Mouse (Mus musculus) MEL (cell line): ENCODE data around the gene Nr2c2. TPM values are rescaled to one million over a fixed set of nuclear protein-coding genes. Genes with fewer than 3 reads are reported as not detected.

Experiments used
- DNase-seq: peaks from one replicate; pipeline ENCODE4 v3.0.0; 2011; ENCODE audit warnings: low read depth, low spot score
- H3K27ac ChIP-seq: 2 replicates; pipeline ENCODE4 v1.5.1; 2012; ENCODE audit warnings: low read depth, mild to moderate bottlenecking, control low read depth, low read length, moderate library complexity; ENCODE audit not compliant: control insufficient read depth
- H3K27me3 ChIP-seq, 2 experiments: fragments of 150-350 bp in 1 of 2; sonication (generic) in 1 of 2; 2 replicates each; pipeline ENCODE4 v1.6.1; 2012; ENCODE audit warnings: low read length in 2 of 2, mild to moderate bottlenecking in 2 of 2, improper control_type of control experiment in 1 of 2, moderate library complexity in 1 of 2; ENCODE audit not compliant: insufficient read depth in 2 of 2, control insufficient read depth in 1 of 2
- H3K36me3 ChIP-seq, 2 experiments: 2 replicates each; pipeline ENCODE4 v1.6.1; 2012 to 2014; ENCODE audit warnings: low read length in 2 of 2, improper control_type of control experiment in 1 of 2, inconsistent platforms in 1 of 2, mild to moderate bottlenecking in 1 of 2; ENCODE audit not compliant: insufficient read depth in 2 of 2, control insufficient read depth in 1 of 2
- H3K4me1 ChIP-seq, 2 experiments: fragments of 150-350 bp in 1 of 2; sonication (generic) in 1 of 2; 2 replicates each; pipeline ENCODE4 v1.6.1; 2012; ENCODE audit warnings: low read length in 2 of 2, improper control_type of control experiment in 1 of 2, mild to moderate bottlenecking in 1 of 2; ENCODE audit not compliant: insufficient read depth in 2 of 2, control insufficient read depth in 1 of 2
- H3K4me3 ChIP-seq, 2 experiments: fragments of 150-350 bp in 1 of 2; sonication (generic) in 1 of 2; 2 replicates each; pipeline ENCODE4 v1.5.1; 2012; ENCODE audit warnings: low read depth in 2 of 2, low read length in 2 of 2, mild to moderate bottlenecking in 2 of 2, moderate library complexity in 2 of 2, control low read depth in 1 of 2, improper control_type of control experiment in 1 of 2; ENCODE audit not compliant: control insufficient read depth in 1 of 2, insufficient read depth in 1 of 2
- H3K79me2 ChIP-seq: 2 replicates; pipeline ENCODE4 v1.6.1; 2012; ENCODE audit warnings: mild to moderate bottlenecking, low read length, moderate library complexity; ENCODE audit not compliant: control insufficient read depth, poor library complexity, insufficient read depth
- H3K9ac ChIP-seq: 2 replicates; pipeline ENCODE4 v1.6.1; 2012; ENCODE audit warnings: low read depth, mild to moderate bottlenecking, control low read depth, low read length, moderate library complexity; ENCODE audit not compliant: control insufficient read depth, poor library complexity, severe bottlenecking
- H3K9me3 ChIP-seq: fragments of 150-350 bp; sonication (generic); replicated peaks from 2 replicates; pipeline ENCODE4 v1.6.1; 2012; ENCODE audit warnings: mild to moderate bottlenecking, low read length, improper control_type of control experiment, moderate library complexity; ENCODE audit not compliant: insufficient read depth
- CHD1 ChIP-seq: IDR thresholded peaks from 2 replicates; pipeline ENCODE4 v1.6.1; 2012; ENCODE audit warnings: low read depth, mild to moderate bottlenecking, inconsistent platforms, low read length, improper control_type of control experiment
- E2F4 ChIP-seq: IDR thresholded peaks from 2 replicates; pipeline ENCODE4 v1.6.1; 2011; ENCODE audit warnings: low read depth, low read length, improper control_type of control experiment, borderline replicate concordance
- EP300 ChIP-seq, 2 experiments: IDR thresholded peaks; 2 replicates each; pipeline ENCODE4 v1.6.1; 2011; ENCODE audit warnings: improper control_type of control experiment in 2 of 2, low read length in 2 of 2, low read depth in 1 of 2, mild to moderate bottlenecking in 1 of 2
- ETS1 ChIP-seq: IDR thresholded peaks from 2 replicates; pipeline ENCODE4 v1.6.1; 2012; ENCODE audit warnings: low read depth, mild to moderate bottlenecking, inconsistent platforms, low read length, improper control_type of control experiment, moderate library complexity
- GATA1 ChIP-seq: IDR thresholded peaks from 2 replicates; pipeline ENCODE4 v1.6.1; 2011; ENCODE audit warnings: low read depth, low read length, improper control_type of control experiment
- JUND ChIP-seq: IDR thresholded peaks from 2 replicates; pipeline ENCODE4 v1.6.1; 2011; ENCODE audit warnings: low read depth, mild to moderate bottlenecking, improper control_type of control experiment, low read length
- KAT2A ChIP-seq: conservative IDR thresholded peaks from 2 replicates; pipeline ENCODE4 v1.6.1; 2012; ENCODE audit warnings: low read depth, low read length, improper control_type of control experiment, inconsistent platforms
- MAX ChIP-seq: IDR thresholded peaks from 2 replicates; pipeline ENCODE4 v1.6.1; 2011; ENCODE audit warnings: low read length, improper control_type of control experiment
- MAZ ChIP-seq: IDR thresholded peaks from 2 replicates; pipeline ENCODE4 v1.6.1; 2012; ENCODE audit warnings: low read depth, mild to moderate bottlenecking, inconsistent platforms, low read length, improper control_type of control experiment
- MEF2A ChIP-seq: IDR thresholded peaks from 2 replicates; pipeline ENCODE4 v1.6.1; 2014; ENCODE audit warnings: low read depth, mild to moderate bottlenecking, inconsistent platforms, low read length, improper control_type of control experiment; ENCODE audit not compliant: poor library complexity, insufficient replicate concordance, severe bottlenecking; ENCODE audit errors: extremely low read depth
- MYB ChIP-seq: IDR thresholded peaks from 2 replicates; pipeline ENCODE4 v1.6.1; 2011; ENCODE audit warnings: mild to moderate bottlenecking, low read depth, low read length, improper control_type of control experiment
- NELFE ChIP-seq: IDR thresholded peaks from 2 replicates; pipeline ENCODE4 v1.6.1; 2011; ENCODE audit warnings: low read depth, low read length, improper control_type of control experiment
- POLR2A ChIP-seq, 2 experiments: IDR thresholded peaks; 2 replicates each; pipeline ENCODE4 v1.6.1; 2011 to 2012; ENCODE audit warnings: low read length in 2 of 2, mild to moderate bottlenecking in 2 of 2, control low read depth in 1 of 2, improper control_type of control experiment in 1 of 2, low read depth in 1 of 2, moderate library complexity in 1 of 2; ENCODE audit not compliant: control insufficient read depth in 1 of 2, insufficient read depth in 1 of 2, poor library complexity in 1 of 2
- POLR2AphosphoS2 ChIP-seq: IDR thresholded peaks from 2 replicates; pipeline ENCODE4 v1.6.1; 2011; ENCODE audit warnings: low read length, improper control_type of control experiment
- POLR2AphosphoS5 ChIP-seq: IDR thresholded peaks from 2 replicates; pipeline ENCODE4 v1.6.1; 2012; ENCODE audit warnings: low read depth, borderline replicate concordance, mild to moderate bottlenecking, inconsistent platforms, low read length, moderate library complexity, mixed read lengths
- RCOR1 ChIP-seq: IDR thresholded peaks from 2 replicates; pipeline ENCODE4 v1.6.1; 2012; ENCODE audit warnings: low read depth, mild to moderate bottlenecking, inconsistent platforms, low read length, improper control_type of control experiment
- TAL1 ChIP-seq: IDR thresholded peaks from 2 replicates; pipeline ENCODE4 v1.6.1; 2012; ENCODE audit warnings: mild to moderate bottlenecking, inconsistent platforms, low read length, moderate library complexity, mixed read lengths
- TCF12 ChIP-seq: IDR thresholded peaks from 2 replicates; pipeline ENCODE4 v1.6.1; 2014; ENCODE audit warnings: low read depth, mild to moderate bottlenecking, inconsistent platforms, low read length, improper control_type of control experiment, moderate library complexity
- UBTF ChIP-seq: IDR thresholded peaks from 2 replicates; pipeline ENCODE4 v1.6.1; 2012; ENCODE audit warnings: low read depth, mild to moderate bottlenecking, inconsistent platforms, low read length, improper control_type of control experiment, moderate library complexity, borderline replicate concordance; ENCODE audit not compliant: insufficient read depth
- USF1 ChIP-seq: IDR thresholded peaks from 2 replicates; pipeline ENCODE4 v1.6.1; 2014; ENCODE audit warnings: low read depth, mild to moderate bottlenecking, inconsistent platforms, low read length, improper control_type of control experiment, moderate library complexity
- USF2 ChIP-seq, 2 experiments: IDR thresholded peaks; 2 replicates each; pipeline ENCODE4 v1.6.1; 2011 to 2012; ENCODE audit warnings: improper control_type of control experiment in 2 of 2, low read length in 2 of 2, borderline replicate concordance in 1 of 2, inconsistent platforms in 1 of 2, low read depth in 1 of 2, mild to moderate bottlenecking in 1 of 2; ENCODE audit not compliant: insufficient read depth in 1 of 2
- ZMIZ1 ChIP-seq: IDR thresholded peaks from 2 replicates; pipeline ENCODE4 v1.6.1; 2012; ENCODE audit warnings: low read depth, mild to moderate bottlenecking, inconsistent platforms, low read length, improper control_type of control experiment, moderate library complexity
- ZNF384 ChIP-seq: IDR thresholded peaks from 2 replicates; pipeline ENCODE4 v1.6.1; 2012; ENCODE audit warnings: low read depth, mild to moderate bottlenecking, inconsistent platforms, low read length, improper control_type of control experiment
- polyA plus RNA-seq, 2 experiments: library from polyadenylated mRNA; stranded (reverse) in 1 of 2; unstranded in 1 of 2; fragments of >175 nt in 1 of 2; fragments of >200 nt in 1 of 2; gene quantifications; 2 replicates each; pipeline versions ENCODE4 v1.2.1 to v1.2.4; 2012; ENCODE audit warnings: low replicate concordance in 2 of 2, low read depth in 1 of 2; ENCODE audit not compliant: insufficient read length in 2 of 2, insufficient read depth in 1 of 2, missing spikeins in 1 of 2
- total RNA-seq: library from RNA; depleted of rRNA; stranded (reverse); fragments of 300-350 nt; gene quantifications from 2 replicates; pipeline ENCODE4 v1.2.3, GENCODE M21; 2012

Nr2c2 gene
- total and polyA plus RNA-seq, 3 experiments: 12.1 to 17.0 TPM; not detected in 1

GRCm38 (mm10) chr6:92132021-92132911, 41.1 kb downstream of the Nr2c2 start:
- Histone ChIP-seq H3K9me3 (no peaks in the 10 kb centered on the region), H3K79me2 (peaks cover 4% of the 10 kb centered on the region; the same call in 1 of the 2 replicates), H3K4me1 (peaks cover 5 to 11% of the 10 kb centered on the region in 2 experiments), H3K4me3 (no peak overlapping the region), H3K27ac (no peak overlapping the region; the same call in 1 of the 2 replicates), H3K27me3 (no peaks in the 10 kb centered on the region), H3K36me3 (peaks cover 4 to 11% of the 10 kb centered on the region in 2 experiments), H3K9ac (no peak overlapping the region)
- DNase-seq: peak; percentile 32
- TF ChIP-seq JUND: no peak
- peak; percentile 81; the same call in 1 of the 2 replicates for TF ChIP-seq TCF12
- peak; percentile 76 for TF ChIP-seq RCOR1
- no peak for TF ChIP-seq MAX
- TF ChIP-seq POLR2AphosphoS5: no peak
- TF ChIP-seq ETS1: peak; percentile 37; the same call in 1 of the 2 replicates
- TF ChIP-seq GATA1: peak; percentile 59
- TF ChIP-seq EP300 (IDR thresholded peaks at IDR 0.05; ENCODE audit: low read depth in 1 of 2, low read length in 2 of 2): peak; percentile 64 to 68; a peak in 3 of 4 replicates
- peak; percentile 18; the same call in 1 of the 2 replicates for TF ChIP-seq USF1
- TF ChIP-seq ZNF384: peak; percentile 83

GRCm38 (mm10) chr6:92133617-92134016, 42.4 kb downstream of the Nr2c2 start:
- H3K27ac ChIP-seq: no peak overlapping the region
- H3K4me3 ChIP-seq: no peak overlapping the region
- no peak for TF ChIP-seq ZNF384
- no peak for TF ChIP-seq CHD1
- peaks cover 4% of the 10 kb centered on the region; the same call in 1 of the 2 replicates for H3K79me2 ChIP-seq
- H3K27me3 ChIP-seq: no peaks in the 10 kb centered on the region
- peaks cover 5 to 10% of the 10 kb centered on the region in 2 experiments for H3K4me1 ChIP-seq
- H3K9ac ChIP-seq: no peak overlapping the region
- H3K36me3 ChIP-seq: peaks cover 2 to 11% of the 10 kb centered on the region in 2 experiments; a peak in 3 of 4 replicates
- no peaks in the 10 kb centered on the region for H3K9me3 ChIP-seq
- DNase-seq: no peak

GRCm38 (mm10) chr6:92136356-92136755, 45.2 kb downstream of the Nr2c2 start:
- peaks cover 4% of the 10 kb centered on the region; the same call in 1 of the 2 replicates for H3K79me2 ChIP-seq
- DNase-seq: no peak
- H3K27me3 ChIP-seq: no peaks in the 10 kb centered on the region
- TF ChIP-seq NELFE (no peak), USF2 (IDR thresholded peaks at IDR 0.05; ENCODE audit: borderline replicate concordance in 1 of 2, insufficient read depth in 1 of 2, low read depth in 1 of 2, low read length in 2 of 2) (no peak), TCF12 (no peak), GATA1 (no peak), EP300 (IDR thresholded peaks at IDR 0.05; ENCODE audit: low read depth in 1 of 2, low read length in 2 of 2) (no peak), RCOR1 (no peak), POLR2AphosphoS2 (no peak), TAL1 (no peak), MAZ (no peak), ZMIZ1 (no peak), MEF2A (no peak), MYB (no peak), POLR2A (IDR thresholded peaks at IDR 0.05; ENCODE audit: control insufficient read depth in 1 of 2, insufficient read depth in 1 of 2, low read depth in 1 of 2, low read length in 2 of 2, poor library complexity in 1 of 2) (no peak), UBTF (no peak), E2F4 (no peak), KAT2A (no peak)
- no peaks in the 10 kb centered on the region for H3K9me3 ChIP-seq
- H3K27ac ChIP-seq: no peak overlapping the region
- H3K4me3 ChIP-seq: no peak overlapping the region
- peaks cover 9% of the 10 kb centered on the region in 2 experiments for H3K36me3 ChIP-seq
- peaks cover 5 to 10% of the 10 kb centered on the region in 2 experiments for H3K4me1 ChIP-seq
- H3K9ac ChIP-seq: no peak overlapping the region
